Mouse (Mus musculus) mouse trophoblast stem cell (cell line): ENCODE measurements around the gene Gucy2f.
"Not testable (repeated sequence)": the region's sequence is repeated elsewhere in the genome, so short reads cannot be mapped to it uniquely, and the experiment has no call there.

Source experiments
- in situ Hi-C, 2 experiments: fragments of 300-500 bp; cut with MseI, MboI; formaldehyde crosslinking; loops; 2 replicates in 1 of 2; 3 replicates in 1 of 2; pipeline ENCODE4 v1.15.1; 2025

Gene Gucy2f

GRCm38 (mm10) chrX:142196831-142197230 lies at the start of gene Gucy2f:
Gucy2f (minus strand) TSS chrX:142196931.
- in situ Hi-C loops = no loop called here

GRCm38 (mm10) chrX:142245682-142246327 lies 49.1 kb upstream of the Gucy2f start:
- in situ Hi-C loops = no loop called here

GRCm38 (mm10) chrX:142237101-142237500 lies 40.4 kb upstream of the Gucy2f start:
- in situ Hi-C loops = no loop called here

GRCm38 (mm10) chrX:142236146-142236545 lies 39.4 kb upstream of the Gucy2f start:
- in situ Hi-C loops = not testable (repeated sequence)

GRCm38 (mm10) chrX:142228769-142229158 lies 32.0 kb upstream of the Gucy2f start:
- in situ Hi-C loops = no loop called here

GRCm38 (mm10) chrX:142228055-142228768 lies 31.5 kb upstream of the Gucy2f start:
- in situ Hi-C loops = no loop called here

GRCm38 (mm10) chrX:142227398-142228054 lies 30.8 kb upstream of the Gucy2f start:
- in situ Hi-C loops = no loop called here

- in situ Hi-C loops = no loop called here
These were observed 29.8 kb upstream of the Gucy2f start, which contains the start of gene Nxt2 for GRCm38 (mm10) chrX:142226542-142226941. Nxt2 (plus strand) TSS chrX:142226770.

- in situ Hi-C loops = no loop called here
These were observed 3.6 kb upstream of the Gucy2f start for GRCm38 (mm10) chrX:142200295-142200694.

- in situ Hi-C loops = no loop called here
These were observed 1.2 kb downstream of the Gucy2f start for GRCm38 (mm10) chrX:142195551-142195950.

GRCm38 (mm10) chrX:142194420-142194819 lies 2.3 kb downstream of the Gucy2f start:
- in situ Hi-C loops = no loop called here

GRCm38 (mm10) chrX:142190355-142190754 lies 6.4 kb downstream of the Gucy2f start:
- in situ Hi-C loops = no loop called here

- in situ Hi-C loops = no loop called here
These were observed 7.6 kb downstream of the Gucy2f start for GRCm38 (mm10) chrX:142189023-142189703.

- in situ Hi-C loops = no loop called here
These were observed 14.7 kb downstream of the Gucy2f start for GRCm38 (mm10) chrX:142182026-142182425.

- in situ Hi-C loops = no loop called here
These were observed 19.8 kb downstream of the Gucy2f start for GRCm38 (mm10) chrX:142176981-142177380.

GRCm38 (mm10) chrX:142115779-142116178 lies 81.0 kb downstream of the Gucy2f start:
- in situ Hi-C loops = no loop called here

- in situ Hi-C loops = no loop called here
These were observed 85.5 kb downstream of the Gucy2f start for GRCm38 (mm10) chrX:142111236-142111635.

- in situ Hi-C loops = no loop called here
These were observed 99.8 kb downstream of the Gucy2f start for GRCm38 (mm10) chrX:142096904-142097303.

GRCm38 (mm10) chrX:142095579-142095978 lies 101.2 kb downstream of the Gucy2f start:
- in situ Hi-C loops = no loop called here

- in situ Hi-C loops = no loop called here
These were observed 134.1 kb downstream of the Gucy2f start for GRCm38 (mm10) chrX:142062585-142062984.
